ENCODE assay signal across 23 mouse cellular contexts in genomic region chr10:62420399-62420798, GRCm38 (mm10). TPM values are rescaled to one million over a fixed set of nuclear protein-coding genes. Genes with fewer than 3 reads are reported as not detected.
DNase-seq lines count a peak whose midpoint lies in the region; ATAC-seq and TF ChIP-seq lines count a peak whose summit lies in the region.
"Had no signal": no experiment of that assay in that cellular context is flagged by ENCODE, and none has a peak within 500 bp of the region (broad histone marks: within the 10 kb centered on the region; RNA-seq: fewer than 3 reads in every experiment).

No protein-coding gene starts in this region.

- H3K36me3 ChIP-seq in heart, embryonic 12.5 days, result no peaks in the 10 kb centered on the region
- no peaks in the 10 kb centered on the region for H3K36me3 ChIP-seq in heart, adult 2 months (ENCODE audit: control insufficient read depth, insufficient read depth, low read length)
- H3K36me3 ChIP-seq in lung, embryonic 16.5 days (ENCODE audit: control insufficient read depth, insufficient read depth, low read length), result no peaks in the 10 kb centered on the region
- no peaks in the 10 kb centered on the region; the same call in 1 of the 2 replicates for H3K36me3 ChIP-seq in intestine, postnatal 0 days (ENCODE audit: control insufficient read depth, insufficient read depth)
- H3K36me3 ChIP-seq: hindbrain, embryonic 15.5 days; midbrain, embryonic 13.5 days; neural tube, embryonic 15.5 days had no signal

- no peak overlapping the region for H3K4me2 ChIP-seq in heart, embryonic 12.5 days
- no peak overlapping the region for H3K4me2 ChIP-seq in lung, embryonic 16.5 days (ENCODE audit: low read depth, low read length)
- peak overlapping the region; percentile 56 for H3K4me2 ChIP-seq in intestine, postnatal 0 days (replicated peaks; ENCODE audit: low read depth)
- H3K4me2 ChIP-seq: forebrain, embryonic 13.5 days; hindbrain, embryonic 15.5 days; midbrain, embryonic 13.5 days; neural tube, embryonic 15.5 days had no signal

- TF ChIP-seq CTCF in heart, adult 2 months (IDR thresholded peaks at IDR 0.05), result no peak
- TF ChIP-seq CTCF in intestine, postnatal 0 days (IDR thresholded peaks at IDR 0.05; ENCODE audit: low read depth), result no peak

- no peaks in the 10 kb centered on the region for H3K9me3 ChIP-seq in heart, embryonic 12.5 days (replicated peaks)
- no peaks in the 10 kb centered on the region for H3K9me3 ChIP-seq in lung, embryonic 16.5 days (ENCODE audit: control insufficient read depth, low read length)
- H3K9me3 ChIP-seq in intestine, postnatal 0 days (ENCODE audit: control insufficient read depth), result no peaks in the 10 kb centered on the region
- H3K9me3 ChIP-seq: forebrain, embryonic 13.5 days; hindbrain, embryonic 15.5 days; midbrain, embryonic 13.5 days; neural tube, embryonic 15.5 days had no signal

- ATAC-seq in heart, embryonic 12.5 days (ENCODE audit: insufficient number of reproducible peaks, low FRiP score), result no peak
- ATAC-seq in lung, embryonic 16.5 days (ENCODE audit: low read depth), result no peak
- ATAC-seq in intestine, postnatal 0 days, result no peak
- ATAC-seq: forebrain, embryonic 13.5 days; midbrain, embryonic 13.5 days had no signal

- 57% methylated on average over 6 of the region's 6 CpGs for WGBS in heart, embryonic 12.5 days
- 45% methylated on average over 6 of the region's 6 CpGs for WGBS in heart, adult 2 months
- 44% methylated on average over 6 of the region's 6 CpGs for WGBS in lung, embryonic 16.5 days
- 35% methylated on average over 6 of the region's 6 CpGs for whole genome bisulfite sequencing in intestine, postnatal 0 days

- no peak overlapping the region for H3K9ac ChIP-seq in heart, embryonic 12.5 days
- H3K9ac ChIP-seq in heart, adult 2 months (ENCODE audit: low read depth, low read length), result no peak overlapping the region
- no peak overlapping the region for H3K9ac ChIP-seq in lung, embryonic 16.5 days (ENCODE audit: low read length)
- no peak overlapping the region for H3K9ac ChIP-seq in intestine, postnatal 0 days (ENCODE audit: low read depth, low read length)
- H3K9ac ChIP-seq: forebrain, embryonic 13.5 days; hindbrain, embryonic 15.5 days; midbrain, embryonic 13.5 days; neural tube, embryonic 15.5 days had no signal

- H3K27ac ChIP-seq in heart, embryonic 12.5 days (ENCODE audit: poor library complexity, severe bottlenecking), result peak overlapping the region; percentile 56; the same call in 1 of the 2 replicates
- H3K27ac ChIP-seq in heart, adult 2 months, result no peak overlapping the region
- H3K27ac ChIP-seq in lung, embryonic 16.5 days (ENCODE audit: low read length), result peak overlapping the region; percentile 44; the same call in 1 of the 2 replicates
- peak overlapping the region; percentile 60 for H3K27ac ChIP-seq in intestine, postnatal 0 days (ENCODE audit: low read depth, low read length)
- H3K27ac ChIP-seq: forebrain, embryonic 13.5 days; hindbrain, embryonic 15.5 days; midbrain, embryonic 13.5 days; neural tube, embryonic 15.5 days had no signal

- H3K79me2 ChIP-seq in heart, adult 2 months (replicated peaks; ENCODE audit: control insufficient read depth, insufficient read depth, low read length), result no peaks in the 10 kb centered on the region

- no peaks in the 10 kb centered on the region for H3K27me3 ChIP-seq in heart, embryonic 12.5 days (replicated peaks)
- no peaks in the 10 kb centered on the region for H3K27me3 ChIP-seq in heart, adult 2 months (ENCODE audit: control insufficient read depth, insufficient read depth, low read length)
- no peaks in the 10 kb centered on the region for H3K27me3 ChIP-seq in lung, embryonic 16.5 days (ENCODE audit: control insufficient read depth, insufficient read depth, low read depth, low read length)
- no peaks in the 10 kb centered on the region for H3K27me3 ChIP-seq in intestine, postnatal 0 days (replicated peaks; ENCODE audit: control insufficient read depth, insufficient read depth, low read length)
- H3K27me3 ChIP-seq: forebrain, embryonic 13.5 days; hindbrain, embryonic 15.5 days; midbrain, embryonic 13.5 days; neural tube, embryonic 15.5 days had no signal

- H3K4me1 ChIP-seq in heart, embryonic 12.5 days (replicated peaks), result peaks cover 19% of the 10 kb centered on the region
- no peaks in the 10 kb centered on the region for H3K4me1 ChIP-seq in heart, adult 2 months (ENCODE audit: control insufficient read depth, insufficient read depth, low read length)
- 0 out of 2 replicates have a peak, but pooled peaks cover 4% of the 10 kb centered on the region for H3K4me1 ChIP-seq in lung, embryonic 16.5 days (replicated peaks; ENCODE audit: control insufficient read depth, insufficient read depth, low read length)
- peaks cover 7% of the 10 kb centered on the region for H3K4me1 ChIP-seq in intestine, postnatal 0 days (replicated peaks; ENCODE audit: control insufficient read depth, insufficient read depth, low read length)
- H3K4me1 ChIP-seq: hindbrain, embryonic 15.5 days; midbrain, embryonic 13.5 days had no signal

- no peak for DNase-seq in heart, adult 2 months
- no peak for DNase-seq in lung, postnatal 25 days (ENCODE audit: low spot score)
- DNase-seq in gastrocnemius, adult 8-10 months (ENCODE audit: low spot score in 2 of 2), result no peak
- no peak for DNase-seq in urinary bladder, postnatal 14 days (ENCODE audit: low spot score)
- DNase-seq: adrenal gland, postnatal 25 days; cerebellum, adult 18-20 months; cerebellum, postnatal 36 days; gastrocnemius, postnatal 36 days; heart, postnatal 14 days; kidney, adult 9 months; kidney, postnatal 36 days; layer of hippocampus, adult 9-11 months; right cerebral cortex, postnatal 25 days; thymus, adult 2 months had no signal

- intact Hi-C loops in heart, adult 2 months (cut with DNase I), result no loop called here

- no peak for TF ChIP-seq POLR2A in heart, adult 2 months (IDR thresholded peaks at IDR 0.05; ENCODE audit: insufficient read depth, low read depth, low read length)

- no peak overlapping the region for H3K4me3 ChIP-seq in heart, embryonic 12.5 days
- no peak overlapping the region for H3K4me3 ChIP-seq in heart, adult 2 months
- H3K4me3 ChIP-seq in lung, embryonic 16.5 days (ENCODE audit: low read length), result no peak overlapping the region
- peak overlapping the region; percentile 29 for H3K4me3 ChIP-seq in intestine, postnatal 0 days (ENCODE audit: low read depth, low read length)
- H3K4me3 ChIP-seq: forebrain, embryonic 13.5 days; hindbrain, embryonic 15.5 days; midbrain, embryonic 13.5 days; myocyte; neural tube, embryonic 15.5 days had no signal

- TF ChIP-seq EP300 in heart, adult 2 months (IDR thresholded peaks at IDR 0.05; ENCODE audit: insufficient read depth, low read depth, low read length), result no peak

RNA-seq across cellular contexts. Expression of gene Hkdc1, which starts 1.9 kb away (rescaled TPM):
- polyA plus RNA-seq in heart, embryonic 12.5 days (2016; fragmentation: Nextera tagmentation; extraction: Ambion mirVana), result 0.22 and 0.26 TPM in 2 replicates
- not detected for total RNA-seq in heart, adult 2 months (2021)
- not detected in 2 replicates for polyA plus RNA-seq in heart, adult 2 months (2012; rRNA removed)
- 4.3 and 4.4 TPM in 2 replicates for polyA plus RNA-seq in lung, embryonic 16.5 days (2015; fragmentation: Nextera tagmentation; extraction: Ambion mirVana)
- polyA plus RNA-seq in intestine, postnatal 0 days (2015; fragmentation: Nextera tagmentation; extraction: Ambion mirVana), result 37.7 and 47.1 TPM in 2 replicates
- total RNA-seq in gastrocnemius, adult 8-10 months (2022), result not detected
- total RNA-seq: adrenal gland, postnatal 25 days; gastrocnemius, postnatal 36 days; heart, postnatal 14 days; megakaryocyte progenitor cell, adult 5-6 weeks had no signal

RNA-seq across cellular contexts. Expression of gene 4930507D05Rik, which starts 28.9 kb away (rescaled TPM):
- polyA plus RNA-seq in heart, embryonic 12.5 days (2016; fragmentation: Nextera tagmentation; extraction: Ambion mirVana), result 0.63 and 0.69 TPM in 2 replicates
- total RNA-seq in heart, adult 2 months (2021), result under 1 TPM; 0.18 to 0.36 TPM
- polyA plus RNA-seq in heart, adult 2 months (2012; rRNA removed), result 0.12 and 0.38 TPM in 2 replicates
- 0.50 and 0.55 TPM in 2 replicates for polyA plus RNA-seq in lung, embryonic 16.5 days (2015; fragmentation: Nextera tagmentation; extraction: Ambion mirVana)
- polyA plus RNA-seq in intestine, postnatal 0 days (2015; fragmentation: Nextera tagmentation; extraction: Ambion mirVana), result 0.14 TPM in 2 replicates
- total RNA-seq in gastrocnemius, adult 8-10 months (2022), result not detected
- total RNA-seq: gastrocnemius, postnatal 36 days had no signal

RNA-seq across cellular contexts. Expression of gene Supv3l1, which starts 29.1 kb away (rescaled TPM):
- 29.0 and 30.3 TPM in 2 replicates for polyA plus RNA-seq in heart, embryonic 12.5 days (2016; fragmentation: Nextera tagmentation; extraction: Ambion mirVana)
- 10 to 100 TPM; 36.0 to 36.7 TPM for total RNA-seq in heart, adult 2 months (2021)
- 25.4 and 42.7 TPM in 2 replicates for polyA plus RNA-seq in heart, adult 2 months (2012; rRNA removed)
- polyA plus RNA-seq in lung, embryonic 16.5 days (2015; fragmentation: Nextera tagmentation; extraction: Ambion mirVana), result 22.2 and 24.2 TPM in 2 replicates
- polyA plus RNA-seq in intestine, postnatal 0 days (2015; fragmentation: Nextera tagmentation; extraction: Ambion mirVana), result 12.8 and 13.6 TPM in 2 replicates
- total RNA-seq in gastrocnemius, adult 8-10 months (2022), result 10 to 100 TPM; 15.1 to 19.9 (median 17.7) TPM

RNA-seq across cellular contexts. Expression of gene Hk1, which starts 40.7 kb away (rescaled TPM):
- 215 and 227 TPM in 2 replicates for polyA plus RNA-seq in heart, embryonic 12.5 days (2016; fragmentation: Nextera tagmentation; extraction: Ambion mirVana)
- 100 to 1,000 TPM; 120 TPM for total RNA-seq in heart, adult 2 months (2021)
- 71.0 and 81.9 TPM in 2 replicates for polyA plus RNA-seq in heart, adult 2 months (2012; rRNA removed)
- 39.3 and 46.0 TPM in 2 replicates for polyA plus RNA-seq in lung, embryonic 16.5 days (2015; fragmentation: Nextera tagmentation; extraction: Ambion mirVana)
- polyA plus RNA-seq in intestine, postnatal 0 days (2015; fragmentation: Nextera tagmentation; extraction: Ambion mirVana), result 10.1 and 11.1 TPM in 2 replicates
- 1 to 10 TPM; 3.3 to 6.0 (median 5.3) TPM for total RNA-seq in gastrocnemius, adult 8-10 months (2022)
